Mouse (Mus musculus) bone marrow macrophage, adult 2 months (primary cell): ENCODE measurements around the gene Car11. TPM values are rescaled to one million over a fixed set of nuclear protein-coding genes. Genes with fewer than 3 reads are reported as not detected.
A peak's percentile ranks its signal among the peaks of the same experiment; 100 is the strongest.

Experiments used
- H3K27ac ChIP-seq: 2 replicates; pipeline ENCODE4 v1.5.1; 2012; ENCODE audit warnings: low read depth, low read length; ENCODE audit not compliant: insufficient read depth
- H3K4me1 ChIP-seq: 2 replicates; pipeline ENCODE4 v1.6.1; 2012; ENCODE audit warnings: low read length; ENCODE audit not compliant: control insufficient read depth, insufficient read depth
- H3K4me3 ChIP-seq: 2 replicates; pipeline ENCODE4 v1.5.1; 2012; ENCODE audit warnings: mild to moderate bottlenecking, low read length, moderate library complexity; ENCODE audit not compliant: insufficient read depth
- CTCF ChIP-seq: IDR thresholded peaks from 2 replicates; pipeline ENCODE4 v1.5.1; 2012; ENCODE audit warnings: low read depth, mild to moderate bottlenecking, low read length, moderate library complexity
- POLR2A ChIP-seq: IDR thresholded peaks from 2 replicates; pipeline ENCODE4 v1.6.1; 2012; ENCODE audit warnings: mild to moderate bottlenecking, low read depth, low read length, borderline replicate concordance
- polyA plus RNA-seq: library from polyadenylated mRNA; stranded (reverse); fragments of >200 nt; gene quantifications from 2 replicates; pipeline ENCODE4 v1.2.4, GENCODE M21; 2012; ENCODE audit not compliant: missing spikeins, insufficient read depth, insufficient read length

Car11 gene
- polyA plus RNA-seq, 1 experiment: 1.3 TPM

DNA sequence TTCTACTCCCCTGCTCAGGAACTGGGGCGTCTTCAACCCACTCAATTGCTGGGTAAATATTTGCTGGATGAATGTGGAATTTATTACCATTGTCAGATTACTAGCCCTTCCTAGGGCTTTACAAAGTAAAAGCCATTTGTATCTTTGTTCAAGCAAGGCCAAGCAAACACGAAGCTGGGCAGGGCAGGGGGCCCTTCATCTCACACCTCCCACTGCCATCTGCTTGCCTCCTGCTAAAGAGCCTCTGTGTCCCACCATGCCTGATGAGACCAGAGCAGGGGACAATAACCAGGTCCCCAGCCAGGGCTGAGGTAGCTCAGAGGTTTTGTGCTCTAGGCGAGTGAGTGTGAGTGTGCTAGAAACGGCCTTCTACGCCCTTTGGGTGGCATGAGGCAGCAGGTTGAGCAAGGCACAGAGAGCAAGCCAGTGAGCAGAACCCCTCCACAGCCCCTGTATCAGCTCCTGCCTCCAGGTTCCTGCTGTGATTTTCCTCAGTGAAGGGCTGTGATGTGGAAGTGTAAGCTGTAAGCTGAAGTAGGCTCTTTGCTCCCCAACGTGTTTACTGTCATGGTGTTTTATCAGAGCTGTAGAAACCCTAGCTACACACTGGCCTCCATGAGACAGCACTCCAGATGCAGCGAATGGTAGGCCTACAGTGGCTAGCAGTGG, 21.9 kb upstream of the Car11 start:
- Histone ChIP-seq H3K4me1 (peaks cover 35% of the 10 kb centered on the region), H3K4me3 (no peak overlapping the region), H3K27ac (no peak overlapping the region)
- TF ChIP-seq CTCF (no peak), POLR2A (no peak)

- H3K4me3 ChIP-seq: no peak overlapping the region
- H3K27ac ChIP-seq: no peak overlapping the region
- TF ChIP-seq POLR2A (no peak), CTCF (no peak)
- H3K4me1 ChIP-seq: peaks cover 35% of the 10 kb centered on the region
Observed at GRCm38 (mm10) chr7:45678513-45678912, 21.1 kb upstream of the Car11 start.

GRCm38 (mm10) chr7:45679966-45680621, 19.5 kb upstream of the Car11 start:
- Histone ChIP-seq H3K4me3 (no peak overlapping the region), H3K4me1 (peaks cover 35% of the 10 kb centered on the region), H3K27ac (peak overlapping the region; percentile 23)
- TF ChIP-seq CTCF (no peak), POLR2A (no peak)

DNA sequence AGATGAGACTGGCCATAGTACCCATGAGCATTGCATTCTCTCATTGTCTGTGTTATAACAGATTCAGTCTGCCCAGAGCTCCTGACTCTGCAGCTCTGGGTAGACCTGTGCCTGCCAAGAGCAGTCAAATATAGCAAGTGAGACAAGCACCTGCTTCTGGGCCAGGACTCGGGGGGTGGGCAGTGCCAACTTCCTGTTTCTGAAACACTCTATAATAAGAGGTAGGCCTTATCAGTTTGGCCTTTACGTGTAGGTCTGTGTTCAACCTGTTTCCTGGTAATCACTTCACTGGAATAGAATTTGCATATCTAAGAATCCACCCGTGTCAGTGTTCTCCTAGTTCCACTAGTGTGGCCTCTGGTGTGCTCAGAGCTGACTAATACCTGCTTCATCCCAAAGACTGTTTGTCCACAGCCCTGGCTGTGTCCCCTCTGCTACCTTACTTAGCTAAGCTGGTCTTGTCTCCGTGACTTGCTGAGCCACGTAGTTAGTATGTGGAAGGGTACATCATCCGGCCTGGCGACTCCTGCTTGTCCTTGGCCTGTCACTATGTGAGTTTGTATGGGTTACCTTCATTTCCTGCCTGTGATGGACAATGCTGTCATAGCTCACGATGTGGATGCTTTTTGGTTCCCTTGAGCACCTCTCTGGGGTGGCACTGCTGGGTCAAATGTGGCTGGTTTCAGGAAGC, 18.5 kb upstream of the Car11 start:
- Histone ChIP-seq H3K4me1 (peaks cover 35% of the 10 kb centered on the region), H3K4me3 (no peak overlapping the region), H3K27ac (no peak overlapping the region)
- TF ChIP-seq POLR2A (no peak), CTCF (no peak)

DNA sequence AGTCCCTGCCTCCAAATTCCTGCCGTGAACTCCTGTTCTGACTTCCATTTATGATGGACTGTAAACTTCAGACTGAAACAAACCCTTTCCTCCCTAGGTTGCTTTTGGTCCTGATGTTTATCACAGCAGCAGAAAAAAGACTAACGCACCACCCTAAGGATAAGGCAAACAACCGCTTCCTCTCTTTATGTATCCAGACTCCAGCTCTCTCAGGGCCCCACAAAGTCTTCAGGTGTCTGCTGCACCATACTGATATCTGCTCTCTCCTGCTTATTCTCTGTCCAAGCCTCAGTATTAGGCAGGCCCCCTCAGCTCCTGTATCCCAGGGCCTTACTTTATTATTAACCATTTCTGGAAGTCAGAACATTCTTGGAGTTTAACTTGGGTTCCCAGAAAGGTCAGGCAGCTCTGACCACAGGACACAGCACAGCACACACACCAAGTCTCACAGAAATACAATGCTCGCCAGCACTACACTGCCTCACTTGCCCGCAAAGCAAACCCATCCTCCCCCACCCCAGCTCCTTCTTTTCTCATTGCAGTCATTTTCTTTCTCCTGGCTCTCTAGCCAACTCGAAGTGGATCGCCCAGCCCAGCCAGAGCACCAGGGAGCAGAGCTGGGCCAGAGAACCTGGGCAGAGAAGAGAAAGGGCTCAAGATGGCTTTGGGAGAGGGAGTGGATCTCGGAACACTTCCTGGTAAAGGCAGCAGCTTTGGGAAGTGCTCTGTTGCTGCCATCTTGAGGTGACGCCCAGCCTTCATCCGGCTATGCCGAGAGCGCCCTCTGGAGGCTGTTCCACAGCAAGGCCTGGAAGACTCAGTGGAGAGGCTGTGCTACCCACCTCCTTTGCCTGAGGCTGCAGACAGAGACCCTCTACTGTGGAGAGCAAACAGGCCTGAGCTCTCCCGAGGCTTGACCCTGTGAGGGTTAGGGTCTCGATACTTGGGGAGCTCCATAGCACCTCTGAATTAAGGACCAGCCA, 17.2 kb upstream of the Car11 start:
- no peak overlapping the region for H3K27ac ChIP-seq
- no peak for TF ChIP-seq POLR2A
- peak; percentile 92 for TF ChIP-seq CTCF
- H3K4me1 ChIP-seq: peaks cover 35% of the 10 kb centered on the region
- no peak overlapping the region for H3K4me3 ChIP-seq

- H3K27ac ChIP-seq: no peak within 1 kb of the TSS
- no peak for TF ChIP-seq POLR2A
- H3K4me3 ChIP-seq: no peak within 1 kb of the TSS
- H3K4me1 ChIP-seq: peaks cover 31% of the 10 kb centered on the region
Observed at GRCm38 (mm10) chr7:45683396-45684050, 16.1 kb upstream of the Car11 start, which contains the start of gene Ntn5. Ntn5 (plus strand) TSS chr7:45684022.

GRCm38 (mm10) chr7:45685811-45686210, 13.8 kb upstream of the Car11 start:
- no peak overlapping the region for H3K4me3 ChIP-seq
- TF ChIP-seq CTCF (no peak), POLR2A (no peak)
- H3K27ac ChIP-seq: no peak overlapping the region
- peaks cover 19% of the 10 kb centered on the region for H3K4me1 ChIP-seq

GRCm38 (mm10) chr7:45686841-45687240, 12.8 kb upstream of the Car11 start:
- Histone ChIP-seq H3K4me3 (no peak overlapping the region), H3K4me1 (peaks cover 10% of the 10 kb centered on the region), H3K27ac (no peak overlapping the region)
- TF ChIP-seq CTCF: no peak
- TF ChIP-seq POLR2A: no peak

- Histone ChIP-seq H3K27ac (no peak overlapping the region), H3K4me1 (peaks cover 3% of the 10 kb centered on the region; the same call in 1 of the 2 replicates), H3K4me3 (no peak overlapping the region)
- no peak for TF ChIP-seq POLR2A
- TF ChIP-seq CTCF: no peak
Observed at GRCm38 (mm10) chr7:45689099-45689498, 10.5 kb upstream of the Car11 start.
